Mouse (Mus musculus): ENCODE data around the gene Iqcn. TPM values are rescaled to one million over a fixed set of nuclear protein-coding genes. Genes with fewer than 3 reads are reported as not detected.

Gene Iqcn
- polyA plus RNA-seq (2012; ENCODE audit: low replicate concordance), result 0.03 TPM in 1 of 2 replicates, not detected in the other

GRCm38 (mm10) chr8:70703287-70703686 lies at the start of gene Iqcn:
TSS of gene Iqcn (plus strand) at chr8:70703457.

GRCm38 (mm10) chr8:70660273-70660725 lies 43.0 kb upstream of the Iqcn start, which contains the start of gene Pgpep1:
TSS of gene Pgpep1 (minus strand) at chr8:70660388.

GRCm38 (mm10) chr8:70673079-70673856 lies 30.0 kb upstream of the Iqcn start, which contains the start of gene Lsm4:
TSS of gene Lsm4 (plus strand) at chr8:70673248.

DNA sequence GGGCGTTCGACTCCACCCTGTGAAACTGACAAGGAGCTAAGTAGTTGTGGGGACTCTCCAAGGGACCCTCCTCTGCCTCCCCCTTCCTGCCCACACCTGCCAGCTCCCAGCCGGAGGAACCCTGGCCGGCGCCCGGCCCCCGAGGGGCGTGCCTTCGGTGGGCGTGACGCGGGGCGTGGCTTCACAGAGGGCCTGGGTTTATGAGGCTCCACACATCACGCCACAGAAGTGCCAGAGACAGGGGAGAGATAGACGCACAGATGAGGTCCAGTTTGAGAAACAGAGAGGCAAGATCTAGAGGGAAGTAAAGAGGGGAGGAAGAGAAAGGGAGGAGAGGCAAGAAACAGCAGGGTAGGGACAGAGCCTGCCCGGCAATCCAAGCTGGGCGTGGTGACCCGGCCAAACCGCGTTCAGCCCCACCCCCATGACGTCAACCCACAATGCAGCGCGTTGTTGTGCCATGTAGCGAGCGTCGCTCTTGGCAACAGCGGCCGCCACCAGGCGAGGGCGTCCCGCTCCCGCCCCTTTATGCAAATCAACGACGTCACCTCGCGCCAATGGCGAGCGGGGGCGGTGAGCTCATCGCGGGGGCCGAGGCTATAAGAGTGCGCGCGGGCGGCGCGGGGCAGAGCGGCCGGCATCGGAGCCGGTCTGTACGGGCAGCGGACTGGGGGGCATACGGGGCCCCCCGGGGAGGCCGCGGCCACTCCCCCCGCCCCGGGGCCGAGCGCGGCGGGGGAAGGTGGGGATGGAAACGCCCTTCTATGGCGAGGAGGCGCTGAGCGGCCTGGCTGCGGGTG lies 4.7 kb upstream of the Iqcn start, which contains the start of gene Jund:
Gene Jund (plus strand): TSS at position 640 of the 800 bp plus-strand sequence.

DNA sequence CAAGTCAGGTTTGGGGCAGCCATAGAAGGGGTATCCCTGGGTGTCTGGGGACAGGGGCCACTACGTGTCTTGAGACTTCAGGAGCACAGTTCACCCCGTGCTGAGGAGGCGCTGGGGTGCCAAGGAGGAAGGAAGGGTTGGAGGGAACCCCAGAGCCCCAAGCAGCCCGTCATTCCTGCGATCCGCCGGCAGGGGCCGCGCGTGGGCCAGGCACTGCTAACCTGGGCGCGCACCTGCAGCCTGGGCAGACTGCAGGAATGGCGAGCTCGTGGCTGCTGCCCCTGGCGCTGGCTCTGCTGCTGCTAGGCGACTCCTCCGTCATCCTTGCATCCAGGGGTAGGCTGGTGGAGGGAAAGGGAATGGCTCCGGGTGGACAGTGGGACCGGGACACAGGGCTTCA lies 15.0 kb downstream of the Iqcn start, which contains the start of gene Gm3336:
Gene Gm3336 (plus strand): TSS at position 247 of the 400 bp plus-strand sequence.

DNA sequence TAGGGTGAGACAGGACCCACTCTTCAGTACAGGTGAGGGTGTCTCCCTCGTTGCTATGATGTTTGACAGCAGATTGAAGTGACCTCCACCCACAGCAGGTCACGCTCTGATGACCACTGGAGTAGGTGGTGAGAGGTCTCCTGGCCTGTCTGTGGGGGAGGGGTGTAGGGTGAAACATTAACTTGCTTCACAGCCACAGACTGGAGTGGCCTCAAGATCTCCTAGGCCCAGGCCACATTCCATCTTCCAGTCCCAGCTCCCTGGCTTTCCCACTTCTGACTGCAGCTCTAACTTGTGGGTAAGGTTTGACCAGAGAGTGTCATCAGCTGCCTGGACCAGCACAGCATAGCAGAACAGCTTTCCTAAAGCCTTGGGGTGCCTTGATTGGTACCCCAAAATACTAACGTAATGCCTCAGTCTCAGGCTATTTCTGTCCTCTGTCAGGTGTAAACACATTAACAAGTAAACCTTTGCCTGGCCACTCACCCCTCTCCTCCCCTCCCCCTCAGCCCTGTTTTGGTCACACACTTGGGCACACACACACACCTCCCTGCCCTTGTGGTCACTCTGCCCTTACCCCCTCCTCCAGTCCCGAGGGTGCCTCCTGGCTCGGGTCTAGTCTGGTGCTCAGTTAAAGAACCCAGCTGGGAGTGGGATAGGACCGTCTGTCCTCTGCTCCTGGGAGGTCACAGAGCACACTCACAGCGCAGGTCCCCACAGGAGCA lies 20.4 kb downstream of the Iqcn start, which contains the start of gene Pde4c:
Gene Pde4c (plus strand): TSS at position 235 of the 725 bp plus-strand sequence.

DNA sequence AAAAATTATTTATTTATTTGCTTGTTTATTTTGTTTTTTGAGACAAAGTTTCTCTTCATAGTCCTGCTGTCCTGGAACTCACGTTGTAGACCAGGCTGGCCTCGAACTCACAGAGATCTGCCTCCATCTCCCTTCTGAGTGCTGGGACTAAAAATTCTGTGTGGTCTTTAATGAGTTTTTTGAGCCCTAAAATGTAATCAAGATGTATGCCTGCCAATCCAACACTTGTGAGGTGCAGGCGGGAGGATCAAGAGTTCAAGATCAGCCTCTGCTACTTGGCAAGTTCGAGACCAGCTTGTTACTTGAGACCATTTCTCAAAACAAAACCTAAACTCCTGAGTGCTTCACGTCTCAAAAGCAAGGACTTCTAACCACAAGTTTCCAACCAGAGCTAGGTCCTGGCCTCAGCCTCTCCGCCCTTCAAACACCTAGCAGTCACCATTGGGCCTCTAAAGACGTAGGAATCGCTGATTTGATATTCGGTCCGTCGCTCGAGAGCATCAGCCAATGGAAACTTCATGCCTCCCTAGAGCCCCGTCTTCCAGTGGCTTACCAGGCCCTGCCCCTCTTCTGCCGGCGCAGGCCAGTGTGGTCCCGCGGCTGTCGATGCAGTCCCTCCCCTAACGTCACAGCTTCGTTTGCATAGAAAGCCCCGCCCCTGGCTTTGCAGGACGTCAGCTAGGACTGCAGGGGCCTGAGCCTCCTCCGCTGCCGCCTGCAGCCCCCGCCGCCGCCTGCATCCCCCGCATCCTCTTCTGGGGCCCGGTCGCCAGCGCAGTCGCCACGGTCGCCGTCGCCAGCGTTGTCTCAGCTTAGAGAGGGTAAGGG lies 51.0 kb downstream of the Iqcn start, which contains the start of gene Rab3a:
Gene Rab3a (plus strand): TSS at position 637 of the 828 bp plus-strand sequence.

DNA sequence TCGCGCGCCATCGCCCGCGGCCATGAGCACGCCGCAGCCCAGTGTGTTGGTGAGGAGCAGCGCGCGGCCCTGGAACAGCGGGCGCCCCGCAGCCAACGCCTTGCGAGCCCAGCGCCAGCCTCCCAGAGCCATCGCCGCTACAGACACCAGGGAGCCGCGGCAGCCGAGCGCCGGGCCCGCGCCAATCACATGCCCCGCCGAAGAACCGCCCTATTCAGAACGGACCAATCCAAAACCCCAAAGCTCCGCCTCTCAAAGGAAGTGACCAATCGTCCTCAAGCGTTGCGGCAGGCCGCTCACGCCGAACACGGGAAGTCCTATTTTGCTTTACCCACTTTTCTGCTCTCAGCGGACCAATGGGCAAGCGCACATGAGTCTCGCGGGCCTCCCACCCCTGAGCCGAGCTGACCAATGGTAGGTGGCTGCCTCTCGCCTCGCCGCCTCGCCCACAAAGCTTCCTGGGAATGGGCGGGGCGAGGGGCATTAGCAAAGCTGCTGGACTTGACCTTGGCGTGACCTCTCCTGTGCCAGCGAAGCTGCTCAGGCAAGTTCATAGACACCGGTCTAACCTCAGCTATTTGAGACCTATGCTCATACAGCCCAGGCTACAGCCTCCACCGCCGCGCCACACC lies 57.6 kb downstream of the Iqcn start, which contains the start of gene Mpv17l2:
Gene Mpv17l2 (minus strand): TSS at position 172 of the 632 bp plus-strand sequence.

Other genes with a start within 250 kb of the Iqcn start
- 7.5 and 7.9 TPM in 2 replicates for gene Klhl26, start 226.5 kb upstream of the Iqcn start, polyA plus RNA-seq (2012; ENCODE audit: low replicate concordance)
- gene Tmem59l, start 216.1 kb upstream of the Iqcn start, polyA plus RNA-seq (2012; ENCODE audit: low replicate concordance), result 0.34 TPM in 1 of 2 replicates, not detected in the other
- gene Crlf1, start 210.3 kb upstream of the Iqcn start, polyA plus RNA-seq (2012; ENCODE audit: low replicate concordance), result 0.13 and 0.34 TPM in 2 replicates
- gene Rex1bd, start 196.7 kb upstream of the Iqcn start, polyA plus RNA-seq (2012; ENCODE audit: low replicate concordance), result 130 and 215 TPM in 2 replicates
- 756 and 1,789 TPM in 2 replicates for gene Uba52, start 192.7 kb upstream of the Iqcn start, polyA plus RNA-seq (2012; ENCODE audit: low replicate concordance)
- 658 and 1,767 TPM in 2 replicates for gene Fkbp8, start 175.7 kb upstream of the Iqcn start, polyA plus RNA-seq (2012; ENCODE audit: low replicate concordance)
- gene Kxd1, start 175.5 kb upstream of the Iqcn start, polyA plus RNA-seq (2012; ENCODE audit: low replicate concordance), result 25.8 and 38.2 TPM in 2 replicates
- 46.8 and 56.3 TPM in 2 replicates for gene Ell, start 164.0 kb upstream of the Iqcn start, polyA plus RNA-seq (2012; ENCODE audit: low replicate concordance)
- gene Isyna1, start 109.1 kb upstream of the Iqcn start, polyA plus RNA-seq (2012; ENCODE audit: low replicate concordance), result 123 and 176 TPM in 2 replicates
- 364 and 1,497 TPM in 2 replicates for gene Ssbp4, start 94.6 kb upstream of the Iqcn start, polyA plus RNA-seq (2012; ENCODE audit: low replicate concordance)
- 40.3 and 51.0 TPM in 2 replicates for gene Lrrc25, start 87.3 kb upstream of the Iqcn start, polyA plus RNA-seq (2012; ENCODE audit: low replicate concordance)
- gene Gdf15, start 71.0 kb upstream of the Iqcn start, polyA plus RNA-seq (2012; ENCODE audit: low replicate concordance), result 0.58 and 1.2 TPM in 2 replicates
- gene Pgpep1, start 43.1 kb upstream of the Iqcn start, polyA plus RNA-seq (2012; ENCODE audit: low replicate concordance), result 3.4 and 3.7 TPM in 2 replicates
- 257 and 405 TPM in 2 replicates for gene Lsm4, start 30.2 kb upstream of the Iqcn start, polyA plus RNA-seq (2012; ENCODE audit: low replicate concordance)
- 801 and 2,923 TPM in 2 replicates for gene Jund, start 4.5 kb upstream of the Iqcn start, polyA plus RNA-seq (2012; ENCODE audit: low replicate concordance)
- 0.20 TPM in 1 of 2 replicates, not detected in the other for gene Gm3336, start 15.1 kb downstream of the Iqcn start, polyA plus RNA-seq (2012; ENCODE audit: low replicate concordance)
- gene Pde4c, start 20.3 kb downstream of the Iqcn start, polyA plus RNA-seq (2012; ENCODE audit: low replicate concordance), result 8.2 and 8.4 TPM in 2 replicates
- gene Rab3a, start 51.2 kb downstream of the Iqcn start, polyA plus RNA-seq (2012; ENCODE audit: low replicate concordance), result 23.3 and 50.9 TPM in 2 replicates
- gene Mpv17l2, start 57.5 kb downstream of the Iqcn start, polyA plus RNA-seq (2012; ENCODE audit: low replicate concordance), result 67.8 and 94.2 TPM in 2 replicates
- gene Pik3r2, start 73.3 kb downstream of the Iqcn start, polyA plus RNA-seq (2012; ENCODE audit: low replicate concordance), result 55.0 and 106 TPM in 2 replicates
- 424 and 1,050 TPM in 2 replicates for gene Mast3, start 101.6 kb downstream of the Iqcn start, polyA plus RNA-seq (2012; ENCODE audit: low replicate concordance)
- gene Il12rb1, start 105.0 kb downstream of the Iqcn start, polyA plus RNA-seq (2012; ENCODE audit: low replicate concordance), result 4.7 and 10.2 TPM in 2 replicates
- gene Arrdc2, start 136.3 kb downstream of the Iqcn start, polyA plus RNA-seq (2012; ENCODE audit: low replicate concordance), result 68.9 and 169 TPM in 2 replicates
- 0.33 and 0.61 TPM in 2 replicates for gene Kcnn1, start 159.8 kb downstream of the Iqcn start, polyA plus RNA-seq (2012; ENCODE audit: low replicate concordance)
- gene Ccdc124, start 170.5 kb downstream of the Iqcn start, polyA plus RNA-seq (2012; ENCODE audit: low replicate concordance), result 116 and 130 TPM in 2 replicates
- 0.16 and 0.54 TPM in 2 replicates for gene Slc5a5, start 189.3 kb downstream of the Iqcn start, polyA plus RNA-seq (2012; ENCODE audit: low replicate concordance)
- gene Rpl18a, start 194.0 kb downstream of the Iqcn start, polyA plus RNA-seq (2012; ENCODE audit: low replicate concordance), result 1,142 and 8,485 TPM in 2 replicates
- gene Map1s, start 202.5 kb downstream of the Iqcn start, polyA plus RNA-seq (2012; ENCODE audit: low replicate concordance), result 86.1 and 126 TPM in 2 replicates

Data from hematopoietic multipotent progenitor cell, adult 10-12 weeks (in vitro differentiated cells).